Mouse (Mus musculus): Measurements from ENCODE around the gene Mier2. TPM values are rescaled to one million over a fixed set of nuclear protein-coding genes. Genes with fewer than 3 reads are reported as not detected.

Gene Mier2
- polyA plus RNA-seq, 1 experiment from 2014 or later, result 37.8 TPM

Other genes starting within 250 kb of the Mier2 start
- not detected in 2 replicates for gene Vmn2r82, start 198.7 kb downstream of the Mier2 start, polyA plus RNA-seq (2014; fragmentation: Nextera tagmentation; extraction: Ambion mirVana)
- gene Vmn2r83, start 86.5 kb downstream of the Mier2 start, polyA plus RNA-seq (2014; fragmentation: Nextera tagmentation; extraction: Ambion mirVana), result not detected in 2 replicates
- gene Plpp2, start 21.4 kb downstream of the Mier2 start, polyA plus RNA-seq (2014; fragmentation: Nextera tagmentation; extraction: Ambion mirVana), result 12.4 and 16.1 TPM in 2 replicates
- not detected in 2 replicates for gene Theg, start 32.1 kb upstream of the Mier2 start, polyA plus RNA-seq (2014; fragmentation: Nextera tagmentation; extraction: Ambion mirVana)
- gene C2cd4c, start 58.8 kb upstream of the Mier2 start, polyA plus RNA-seq (2014; fragmentation: Nextera tagmentation; extraction: Ambion mirVana), result 0.06 and 0.19 TPM in 2 replicates
- 11.7 and 12.4 TPM in 2 replicates for gene Shc2, start 82.7 kb upstream of the Mier2 start, polyA plus RNA-seq (2014; fragmentation: Nextera tagmentation; extraction: Ambion mirVana)
- not detected in 2 replicates for gene Odf3l2, start 90.5 kb upstream of the Mier2 start, polyA plus RNA-seq (2014; fragmentation: Nextera tagmentation; extraction: Ambion mirVana)
- 1.1 and 1.6 TPM in 2 replicates for gene Madcam1, start 109.4 kb upstream of the Mier2 start, polyA plus RNA-seq (2014; fragmentation: Nextera tagmentation; extraction: Ambion mirVana)
- gene Tpgs1, start 114.2 kb upstream of the Mier2 start, polyA plus RNA-seq (2014; fragmentation: Nextera tagmentation; extraction: Ambion mirVana), result 69.6 and 70.8 TPM in 2 replicates
- gene Cdc34, start 127.0 kb upstream of the Mier2 start, polyA plus RNA-seq (2014; fragmentation: Nextera tagmentation; extraction: Ambion mirVana), result 153 and 159 TPM in 2 replicates
- gene Gzmm, start 133.8 kb upstream of the Mier2 start, polyA plus RNA-seq (2014; fragmentation: Nextera tagmentation; extraction: Ambion mirVana), result 0.42 and 0.73 TPM in 2 replicates
- 595 and 605 TPM in 2 replicates for gene Bsg, start 149.3 kb upstream of the Mier2 start, polyA plus RNA-seq (2014; fragmentation: Nextera tagmentation; extraction: Ambion mirVana)
- gene Hcn2, start 161.4 kb upstream of the Mier2 start, polyA plus RNA-seq (2014; fragmentation: Nextera tagmentation; extraction: Ambion mirVana), result 0.15 and 0.20 TPM in 2 replicates
- gene Polrmt, start 191.4 kb upstream of the Mier2 start, polyA plus RNA-seq (2014; fragmentation: Nextera tagmentation; extraction: Ambion mirVana), result 23.5 and 26.8 TPM in 2 replicates
- gene Fgf22, start 199.9 kb upstream of the Mier2 start, polyA plus RNA-seq (2014; fragmentation: Nextera tagmentation; extraction: Ambion mirVana), result 0.18 and 0.48 TPM in 2 replicates
- 79.4 and 80.5 TPM in 2 replicates for gene Rnf126, start 211.8 kb upstream of the Mier2 start, polyA plus RNA-seq (2014; fragmentation: Nextera tagmentation; extraction: Ambion mirVana)
- gene Fstl3, start 222.1 kb upstream of the Mier2 start, polyA plus RNA-seq (2014; fragmentation: Nextera tagmentation; extraction: Ambion mirVana), result 1.5 TPM in 2 replicates
- 0.13 TPM in 1 of 2 replicates, not detected in the other for gene Prss57, start 235.8 kb upstream of the Mier2 start, polyA plus RNA-seq (2014; fragmentation: Nextera tagmentation; extraction: Ambion mirVana)
- 129 and 132 TPM in 2 replicates for gene Palm, start 238.4 kb upstream of the Mier2 start, polyA plus RNA-seq (2014; fragmentation: Nextera tagmentation; extraction: Ambion mirVana)

Measured in hindbrain, embryonic 11.5 days (tissue).